Mouse (Mus musculus) 3134 (cell line): ENCODE measurements around the gene Gm49416.

Experiments used
- DNase-seq: peaks from one replicate; pipeline ENCODE4 v3.0.0-alpha.2; 2011; ENCODE audit warnings: low spot score; ENCODE audit not compliant: insufficient read length; ENCODE audit errors: extremely low read depth

Gm49416 gene

GRCm38 (mm10) chr19:8919000-8919399 is 30.3 kb downstream of the Gm49416 start:
- no peak for DNase-seq

- DNase-seq, result no peak
Measured at GRCm38 (mm10) chr19:8919684-8920072, 31.0 kb downstream of the Gm49416 start.

GRCm38 (mm10) chr19:8920073-8920736 is 31.5 kb downstream of the Gm49416 start, which contains the start of gene B3gat3:
TSS of gene B3gat3 (plus strand) at chr19:8920374.
- peak; percentile 92 for DNase-seq

GRCm38 (mm10) chr19:8920836-8921291 is 32.1 kb downstream of the Gm49416 start:
- DNase-seq, result peak; percentile 24

- DNase-seq, result no peak
Measured at GRCm38 (mm10) chr19:8921741-8922140, 33.0 kb downstream of the Gm49416 start.

- no peak for DNase-seq
Measured at GRCm38 (mm10) chr19:8926766-8927165, 38.0 kb downstream of the Gm49416 start.

- DNase-seq, result no peak
Measured at GRCm38 (mm10) chr19:8927891-8928525, 39.3 kb downstream of the Gm49416 start.

- DNase-seq, result no peak
Measured at GRCm38 (mm10) chr19:8928689-8929223, 40.0 kb downstream of the Gm49416 start.

- DNase-seq, result peak; percentile 92
Measured at GRCm38 (mm10) chr19:8929224-8930088, 40.7 kb downstream of the Gm49416 start, which contains the start of the genes Rom1 and Eml3. TSS of gene Rom1 (minus strand) at chr19:8929356. TSS of gene Eml3 (plus strand) at chr19:8929552.

GRCm38 (mm10) chr19:8930117-8930516 is 41.4 kb downstream of the Gm49416 start:
- no peak for DNase-seq

GRCm38 (mm10) chr19:8930771-8931170 is 42.0 kb downstream of the Gm49416 start:
- no peak for DNase-seq

GRCm38 (mm10) chr19:8936736-8937135 is 48.0 kb downstream of the Gm49416 start:
- no peak for DNase-seq

GRCm38 (mm10) chr19:8940526-8941133 is 51.9 kb downstream of the Gm49416 start:
- no peak for DNase-seq

- no peak for DNase-seq
Measured at GRCm38 (mm10) chr19:8941136-8941514, 52.4 kb downstream of the Gm49416 start.

- DNase-seq, result peak; percentile 98
Measured at GRCm38 (mm10) chr19:8941515-8942217, 52.9 kb downstream of the Gm49416 start, which contains the start of gene Mta2. TSS of gene Mta2 (plus strand) at chr19:8941875.

GRCm38 (mm10) chr19:8942276-8942964 is 53.7 kb downstream of the Gm49416 start:
- peak; percentile 72 for DNase-seq

GRCm38 (mm10) chr19:8943047-8943446 is 54.3 kb downstream of the Gm49416 start:
- no peak for DNase-seq

- DNase-seq, result no peak
Measured at GRCm38 (mm10) chr19:8944062-8944461, 55.3 kb downstream of the Gm49416 start.

GRCm38 (mm10) chr19:8944750-8945149 is 56.0 kb downstream of the Gm49416 start:
- no peak for DNase-seq
